Mouse (Mus musculus) stomach, postnatal 0 days (tissue): ENCODE data around the gene Ddx6. TPM values are rescaled to one million over a fixed set of nuclear protein-coding genes. Genes with fewer than 3 reads are reported as not detected.

Experiments
- ATAC-seq: fragments of 200-750 bp; cut with Nextera tagmentation; 2 replicates; pipeline ENCODE4 v1.8.0; 2017; ENCODE audit not compliant: low FRiP score, low TSS enrichment
- DNase-seq: peaks from one replicate; pipeline ENCODE4 v3.0.0-alpha.2; 2016; ENCODE audit warnings: low spot score
- H3K27ac ChIP-seq: fragments of 300-500 bp; sonication (generic); replicated peaks from 2 replicates; pipeline ENCODE4 v1.5.1; 2014; ENCODE audit warnings: mild to moderate bottlenecking, control low read depth
- H3K27me3 ChIP-seq: fragments of 300-500 bp; sonication (generic); 2 replicates; pipeline ENCODE4 v1.6.1; 2014; ENCODE audit warnings: low read length; ENCODE audit not compliant: control insufficient read depth, insufficient read depth
- H3K36me3 ChIP-seq: fragments of 300-500 bp; sonication (generic); 2 replicates; pipeline ENCODE4 v1.6.1; 2014; ENCODE audit warnings: low read length, mixed read lengths; ENCODE audit not compliant: control insufficient read depth, insufficient read depth
- H3K4me1 ChIP-seq: fragments of 300-500 bp; sonication (generic); replicated peaks from 2 replicates; pipeline ENCODE4 v1.6.1; 2014; ENCODE audit warnings: antibody characterized with exemption; ENCODE audit not compliant: control insufficient read depth, insufficient read depth
- H3K4me2 ChIP-seq: fragments of 300-500 bp; sonication (generic); replicated peaks from 2 replicates; pipeline ENCODE4 v1.6.1; 2014; ENCODE audit warnings: low read depth, mild to moderate bottlenecking, control low read depth, moderate library complexity
- H3K4me3 ChIP-seq: fragments of 300-500 bp; sonication (generic); 2 replicates; pipeline ENCODE4 v1.5.1; 2014; ENCODE audit warnings: low read depth, low read length, control low read depth
- H3K9ac ChIP-seq: fragments of 300-500 bp; sonication (generic); 2 replicates; pipeline ENCODE4 v1.6.1; 2014; ENCODE audit warnings: mild to moderate bottlenecking, low read length, control low read depth, mixed read lengths
- H3K9me3 ChIP-seq: fragments of 300-500 bp; sonication (generic); 2 replicates; pipeline ENCODE4 v1.6.1; 2016; ENCODE audit warnings: low read length; ENCODE audit not compliant: control insufficient read depth
- CTCF ChIP-seq: IDR thresholded peaks from 2 replicates; pipeline ENCODE4 v1.5.1; 2016; ENCODE audit warnings: antibody characterized with exemption, low read depth, mild to moderate bottlenecking, moderate library complexity
- EP300 ChIP-seq: optimal IDR thresholded peaks from 2 replicates; pipeline ENCODE3; 2016; ENCODE audit warnings: antibody characterized with exemption
- WGBS: fragments of 180-500 bp; shearing (Covaris S2); extraction: QIAGEN DNeasy Blood & Tissue Kit; methylation state at CpG from one replicate; pipeline ENCODE4 v1.1.7; 2014; 5-methylcytosine and 5-hydroxymethylcytosine counted together
- polyA plus RNA-seq: library from polyadenylated mRNA; unstranded; fragments of >200 nt; fragmentation: Nextera tagmentation; extraction: Ambion mirVana; gene quantifications from 2 replicates; pipeline ENCODE4 v1.2.1, GENCODE M21; 2015

The Ddx6 gene
- polyA plus RNA-seq, 1 experiment from 2014 or later, result 10.4 TPM

DNA sequence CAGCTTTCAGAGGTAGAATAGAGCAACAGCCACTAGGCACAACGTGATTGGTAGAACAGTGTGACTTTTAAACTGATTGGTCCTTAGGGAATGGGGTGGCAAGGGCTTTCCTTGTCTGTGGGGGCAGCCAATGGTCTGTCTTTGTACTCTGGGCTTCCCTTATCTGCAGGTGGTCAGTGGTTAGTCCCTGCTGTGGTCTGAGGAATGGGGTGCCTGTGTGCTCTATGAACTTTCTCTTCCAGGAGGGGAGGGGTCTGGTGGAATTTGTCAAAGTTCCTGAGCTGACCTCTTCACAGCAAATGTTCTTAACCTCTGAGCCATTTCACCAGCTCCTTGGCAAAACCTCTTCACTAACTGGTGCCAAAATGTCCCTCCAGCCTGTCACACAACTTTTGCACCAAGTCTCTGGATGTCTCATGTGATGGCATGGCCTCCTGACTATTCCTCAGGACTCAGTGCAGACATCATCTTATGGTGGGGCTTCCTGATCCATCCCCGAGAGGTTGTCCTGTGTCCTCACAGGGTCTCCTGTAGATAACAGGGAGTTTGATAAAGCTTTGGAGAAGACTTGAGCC is 67.7 kb downstream of the Ddx6 start:
- Histone ChIP-seq H3K9me3 (no peaks in the 10 kb centered on the region), H3K36me3 (no peaks in the 10 kb centered on the region), H3K27ac (no peak overlapping the region), H3K9ac (no peak overlapping the region), H3K4me2 (no peak overlapping the region), H3K27me3 (no peaks in the 10 kb centered on the region), H3K4me1 (no peaks in the 10 kb centered on the region), H3K4me3 (no peak overlapping the region)
- ATAC-seq, result no peak
- 66% methylated on average over 2 of the region's 2 CpGs for WGBS
- TF ChIP-seq CTCF (no peak), EP300 (no peak)
- no peak for DNase-seq

DNA sequence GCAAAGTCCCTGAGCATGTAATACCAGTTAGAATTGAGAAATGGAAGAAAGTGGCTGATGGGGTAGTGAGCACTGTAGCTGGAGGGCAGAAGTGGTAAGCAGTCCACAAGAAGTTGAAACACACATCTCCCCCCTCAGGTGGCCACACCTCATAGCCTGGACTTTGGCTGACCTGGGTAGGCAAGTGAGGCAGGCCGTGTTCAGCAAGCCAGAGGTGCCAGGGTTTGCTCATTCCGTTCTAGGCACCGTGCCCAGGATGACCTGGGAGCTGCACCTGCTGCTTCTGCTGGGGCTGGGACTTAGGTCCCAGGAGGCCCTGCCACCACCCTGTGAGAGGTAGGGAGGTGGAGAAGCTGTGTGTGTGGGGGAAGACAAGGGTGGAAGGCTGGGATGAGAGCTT is 68.3 kb downstream of the Ddx6 start, which contains the start of gene Treh:
Gene Treh (plus strand): TSS at position 229 of the 400 bp plus-strand sequence.
- Histone ChIP-seq H3K27ac (no peak within 1 kb of the TSS), H3K4me2 (no peak within 1 kb of the TSS), H3K4me1 (no peaks in the 10 kb centered on the region), H3K9ac (no peak within 1 kb of the TSS), H3K4me3 (no peak within 1 kb of the TSS), H3K27me3 (no peaks in the 10 kb centered on the region), H3K36me3 (no peaks in the 10 kb centered on the region), H3K9me3 (no peaks in the 10 kb centered on the region)
- no peak for TF ChIP-seq CTCF
- no peak for TF ChIP-seq EP300
- no peak for ATAC-seq
- WGBS, result 76% methylated on average over 3 of the region's 3 CpGs
- no peak for DNase-seq

DNA sequence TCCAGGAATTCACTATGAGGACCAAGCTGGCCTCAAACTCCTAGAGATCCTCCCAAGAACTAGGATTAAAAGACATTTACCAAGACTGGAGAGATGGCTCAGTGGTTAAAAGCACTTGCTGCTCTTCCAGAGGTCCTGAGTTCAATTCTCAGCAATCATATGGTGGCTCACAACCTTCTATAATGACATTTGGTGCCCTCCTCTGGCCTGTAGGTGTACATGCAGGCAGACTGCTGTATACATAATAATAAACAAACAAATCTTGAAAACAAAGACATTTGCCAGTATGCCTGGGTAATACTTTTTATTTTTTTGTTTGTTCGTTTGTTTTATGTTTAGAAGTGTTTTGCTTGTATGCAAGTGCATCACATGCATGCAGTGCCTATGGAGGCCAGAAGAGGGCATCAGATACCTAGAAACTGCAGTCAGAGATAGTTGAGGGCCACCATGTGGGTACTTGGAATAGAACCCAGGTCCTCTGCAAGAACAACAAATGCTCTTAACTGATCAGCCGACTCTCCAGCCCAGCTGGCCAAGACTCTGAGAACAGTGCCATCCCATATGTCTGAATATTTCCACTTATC is 73.7 kb downstream of the Ddx6 start:
- Histone ChIP-seq H3K36me3 (no peaks in the 10 kb centered on the region), H3K27me3 (no peaks in the 10 kb centered on the region), H3K4me3 (no peak overlapping the region), H3K4me2 (no peak overlapping the region), H3K9me3 (no peaks in the 10 kb centered on the region), H3K27ac (no peak overlapping the region), H3K9ac (no peak overlapping the region), H3K4me1 (no peaks in the 10 kb centered on the region)
- ATAC-seq (no peak), DNase-seq (no peak)
- WGBS, result 94% methylated on average over 2 of the region's 2 CpGs
- TF ChIP-seq EP300 (no peak), CTCF (peak; percentile 49)

DNA sequence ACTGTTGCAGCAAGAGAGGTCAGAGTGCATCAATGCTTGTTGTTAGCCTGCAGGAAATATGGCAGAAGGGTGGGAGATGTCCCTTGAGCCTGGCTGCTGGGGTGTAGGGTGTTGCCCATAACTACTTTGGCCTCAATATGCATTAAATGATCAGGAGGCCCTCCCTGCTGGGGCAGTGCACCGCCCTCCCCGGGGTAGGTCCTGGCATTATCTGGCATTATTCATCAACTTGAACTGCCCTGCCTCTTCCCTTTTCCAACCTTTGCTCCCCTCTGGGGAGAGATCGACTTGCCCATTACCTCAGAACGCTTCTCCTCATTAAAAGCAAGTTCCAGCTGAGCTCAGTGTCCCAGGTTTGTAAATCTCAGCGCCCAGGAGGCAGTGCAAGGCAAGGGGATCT is 74.9 kb downstream of the Ddx6 start:
- WGBS, result 72% methylated on average over 5 of the region's 5 CpGs

DNA sequence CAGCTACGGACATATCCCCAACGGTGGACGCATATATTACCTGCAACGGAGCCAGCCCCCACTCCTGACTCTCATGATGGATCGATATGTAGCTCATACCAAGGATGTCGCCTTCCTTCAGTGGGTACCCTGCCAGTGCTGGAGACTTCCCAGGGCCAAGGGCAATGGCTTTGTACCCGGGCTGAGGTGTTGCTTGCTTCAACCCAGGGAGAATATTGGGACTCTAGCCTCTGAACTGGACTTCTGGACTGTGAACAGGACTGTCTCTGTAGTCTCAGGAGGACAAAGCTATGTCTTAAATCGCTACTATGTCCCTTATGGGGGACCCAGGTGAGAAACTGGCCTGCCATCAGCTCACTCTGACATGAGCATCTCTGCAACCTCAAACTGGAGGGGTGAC is 78.4 kb downstream of the Ddx6 start:
- no peaks in the 10 kb centered on the region; the same call in 1 of the 2 replicates for H3K4me1 ChIP-seq
- no peak for TF ChIP-seq EP300
- TF ChIP-seq CTCF, result no peak
- no peak overlapping the region for H3K4me2 ChIP-seq
- DNase-seq (no peak), ATAC-seq (no peak)
- no peak overlapping the region for H3K27ac ChIP-seq
- H3K9ac ChIP-seq, result no peak overlapping the region
- WGBS, result 80% methylated on average over 8 of the region's 8 CpGs
- no peaks in the 10 kb centered on the region for H3K27me3 ChIP-seq
- H3K4me3 ChIP-seq, result no peak overlapping the region
- peaks cover 12% of the 10 kb centered on the region for H3K36me3 ChIP-seq
- H3K9me3 ChIP-seq, result no peaks in the 10 kb centered on the region

More for the DNA sequence above, 74.9 kb downstream of the Ddx6 start:
- TF ChIP-seq CTCF (no peak), EP300 (no peak)
- H3K27me3 ChIP-seq, result no peaks in the 10 kb centered on the region
- DNase-seq, result no peak
- H3K4me2 ChIP-seq, result no peak overlapping the region
- H3K9me3 ChIP-seq, result no peaks in the 10 kb centered on the region
- no peak overlapping the region for H3K4me3 ChIP-seq
- H3K36me3 ChIP-seq, result no peaks in the 10 kb centered on the region
- peak; percentile 27; the same call in 1 of the 2 replicates for ATAC-seq
- no peak overlapping the region for H3K27ac ChIP-seq
- H3K4me1 ChIP-seq, result no peaks in the 10 kb centered on the region
- H3K9ac ChIP-seq, result no peak overlapping the region
